Mouse (Mus musculus): Measurements from ENCODE around the gene Ahnak2.

- TF ChIP-seq POLR2A (IDR thresholded peaks at IDR 0.05; ENCODE audit: extremely low read depth, insufficient read depth, low read length) (no peak), CTCF (IDR thresholded peaks at IDR 0.05; ENCODE audit: low read depth, low read length) (no peak)
These were observed 4.2 kb downstream of the Ahnak2 start for GRCm38 (mm10) chr12:112798332-112798681.

All from liver, adult 2 months (tissue).